Mouse (Mus musculus) cerebellum, adult 2 months (tissue): ENCODE data around the gene Npnt. TPM values are rescaled to one million over a fixed set of nuclear protein-coding genes. Genes with fewer than 3 reads are reported as not detected.

Experiments used
- DNase-seq, 2 experiments: peaks; one replicate each; pipeline ENCODE4 v3.0.0; 2021
- H3K27ac ChIP-seq: fragments of 200-500 bp; 2 replicates; pipeline ENCODE4 v1.5.1; 2012; ENCODE audit warnings: low read length, control low read depth, inconsistent platforms; ENCODE audit not compliant: insufficient read depth
- H3K27me3 ChIP-seq: fragments of 200-500 bp; 2 replicates; pipeline ENCODE4 v1.6.1; 2012; ENCODE audit warnings: inconsistent platforms, mild to moderate bottlenecking, low read length, moderate library complexity; ENCODE audit not compliant: control insufficient read depth, insufficient read depth
- H3K4me1 ChIP-seq: fragments of 200-500 bp; 2 replicates; pipeline ENCODE4 v1.6.1; 2011; ENCODE audit warnings: low read length; ENCODE audit not compliant: control insufficient read depth, insufficient read depth
- H3K4me3 ChIP-seq: fragments of 200-500 bp; replicated peaks from 2 replicates; pipeline ENCODE3; 2011; ENCODE audit warnings: mild to moderate bottlenecking, low read depth, low read length, control low read depth; ENCODE audit not compliant: insufficient read depth
- CTCF ChIP-seq: fragments of 200-500 bp; IDR thresholded peaks from 2 replicates; pipeline ENCODE4 v1.5.1; 2011; ENCODE audit warnings: low read depth, mild to moderate bottlenecking, control low read depth, low read length, moderate library complexity, borderline replicate concordance; ENCODE audit not compliant: insufficient read depth
- POLR2A ChIP-seq: fragments of 200-500 bp; IDR thresholded peaks from 2 replicates; pipeline ENCODE4 v1.6.1; 2011; ENCODE audit warnings: low read length, control low read depth, borderline replicate concordance; ENCODE audit not compliant: insufficient read depth
- WGBS: fragments of 180-500 bp; shearing (Covaris S2); methylation state at CpG from one replicate; pipeline ENCODE4 v1.1.7; 2018; 5-methylcytosine and 5-hydroxymethylcytosine counted together
- polyA plus RNA-seq: library from polyadenylated mRNA; depleted of rRNA; stranded (reverse); fragments of >200 nt; gene quantifications from 2 replicates; pipeline ENCODE4 v1.2.3, GENCODE M21; 2012

Npnt gene
- polyA plus RNA-seq, 1 experiment, result 3.6 TPM

DNA sequence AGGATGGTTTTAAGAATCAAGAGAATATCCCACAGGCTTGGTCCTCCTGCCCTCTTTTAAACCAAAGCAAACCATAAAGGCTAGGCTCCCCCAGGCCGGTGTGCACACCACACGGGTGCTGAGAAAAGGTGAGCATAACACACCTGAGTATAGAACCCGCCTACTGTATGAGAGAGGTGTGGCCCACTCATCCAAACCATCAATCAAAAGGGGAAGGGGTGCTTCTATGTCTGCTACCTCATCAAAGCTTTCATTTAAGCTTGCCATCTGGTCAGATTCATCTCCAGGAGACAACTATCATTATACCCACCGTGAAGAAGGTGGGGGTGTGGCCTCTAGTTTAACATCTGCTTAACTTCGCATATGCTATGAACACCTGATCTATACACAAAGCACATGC, 52.7 kb downstream of the Npnt start:
- no peak overlapping the region for H3K4me3 ChIP-seq
- DNase-seq, result no peak
- no peak for TF ChIP-seq POLR2A
- H3K27me3 ChIP-seq, result no peaks in the 10 kb centered on the region
- peaks cover 2% of the 10 kb centered on the region; the same call in 1 of the 2 replicates for H3K4me1 ChIP-seq
- 72% methylated on average over 5 of the region's 5 CpGs for WGBS
- H3K27ac ChIP-seq, result no peak overlapping the region

GRCm38 (mm10) chr3:132894086-132894485, 56.0 kb downstream of the Npnt start:
- TF ChIP-seq POLR2A, result no peak
- no peak for TF ChIP-seq CTCF
- Histone ChIP-seq H3K27me3 (no peaks in the 10 kb centered on the region), H3K27ac (no peak overlapping the region), H3K4me1 (no peaks in the 10 kb centered on the region), H3K4me3 (no peak overlapping the region)
- no peak for DNase-seq
- 74% methylated on average over 7 of the region's 7 CpGs for WGBS

- Histone ChIP-seq H3K4me3 (no peak overlapping the region), H3K27ac (no peak overlapping the region), H3K27me3 (no peaks in the 10 kb centered on the region), H3K4me1 (no peaks in the 10 kb centered on the region)
- TF ChIP-seq POLR2A (no peak), CTCF (no peak)
- DNase-seq, result no peak
- 99% methylated on average over 3 of the region's 3 CpGs for WGBS
Measured at GRCm38 (mm10) chr3:132893676-132894075, 56.4 kb downstream of the Npnt start.

GRCm38 (mm10) chr3:132893044-132893443, 57.0 kb downstream of the Npnt start:
- no peak overlapping the region for H3K4me3 ChIP-seq
- no peak for TF ChIP-seq CTCF
- no peak for TF ChIP-seq POLR2A
- no peaks in the 10 kb centered on the region for H3K4me1 ChIP-seq
- no peaks in the 10 kb centered on the region for H3K27me3 ChIP-seq
- no peak for DNase-seq
- no peak overlapping the region for H3K27ac ChIP-seq
- 74% methylated on average over 7 of the region's 7 CpGs for WGBS

DNA sequence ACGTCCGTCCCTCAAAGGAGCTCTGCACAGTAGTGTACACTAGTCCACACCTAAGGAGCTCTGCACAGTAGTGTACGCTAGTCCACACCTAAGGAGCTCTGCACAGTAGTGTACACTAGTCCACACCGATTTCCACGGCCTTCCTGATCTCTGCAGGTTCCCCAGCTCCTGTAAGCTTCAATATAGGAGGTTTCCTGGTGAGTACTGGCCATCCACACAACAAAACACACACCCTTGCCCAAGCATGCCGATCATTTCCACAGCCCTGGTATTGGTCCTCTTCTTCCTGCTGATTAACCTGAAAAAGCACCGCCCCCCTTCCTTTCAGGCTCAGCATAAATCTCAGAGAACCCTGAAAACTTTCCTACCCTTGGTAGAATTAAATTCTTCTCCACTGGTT, 57.6 kb downstream of the Npnt start:
- no peak for TF ChIP-seq POLR2A
- TF ChIP-seq CTCF, result no peak
- no peak overlapping the region for H3K4me3 ChIP-seq
- whole genome bisulfite sequencing, result 93% methylated on average over 7 of the region's 7 CpGs
- no peaks in the 10 kb centered on the region for H3K27me3 ChIP-seq
- H3K27ac ChIP-seq, result no peak overlapping the region
- H3K4me1 ChIP-seq, result no peaks in the 10 kb centered on the region
- DNase-seq, result no peak

DNA sequence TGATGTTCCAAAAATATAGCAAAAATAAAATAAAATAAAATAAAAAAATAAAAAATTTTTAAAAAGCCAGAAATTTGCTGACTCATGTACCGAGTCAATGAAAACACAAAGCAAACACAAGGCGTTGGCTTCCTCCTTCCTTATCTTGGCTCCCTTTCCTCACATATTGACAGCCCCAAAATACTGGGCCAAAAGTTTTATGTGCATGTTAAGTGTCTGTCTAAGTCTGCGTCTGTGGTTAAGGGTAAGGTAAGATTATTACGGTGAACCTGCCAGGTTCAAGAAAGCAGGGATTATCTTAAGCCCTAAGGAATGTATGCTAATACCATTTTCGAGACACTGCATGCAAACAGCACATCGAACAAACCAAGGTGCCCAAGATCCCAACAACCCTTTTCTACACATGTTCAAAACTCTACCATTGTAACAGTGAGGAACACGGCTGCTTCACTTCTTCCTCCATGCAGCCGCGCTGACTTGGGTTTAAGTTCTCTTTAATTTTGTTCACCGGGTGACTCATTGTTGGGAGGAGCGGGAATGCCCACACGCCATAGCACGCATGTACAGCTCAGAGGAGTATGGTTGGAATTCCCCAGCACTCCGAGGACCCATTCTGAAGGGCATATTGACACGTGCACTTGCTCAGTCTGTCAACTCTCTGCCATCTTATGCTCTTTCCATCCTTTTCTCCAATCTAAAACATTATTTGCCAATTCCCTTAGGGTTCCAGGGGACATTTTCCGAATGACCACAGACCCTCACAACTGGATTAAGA, 62.8 kb downstream of the Npnt start:
- DNase-seq, result no peak
- Histone ChIP-seq H3K27me3 (no peaks in the 10 kb centered on the region), H3K4me1 (no peaks in the 10 kb centered on the region), H3K27ac (no peak overlapping the region), H3K4me3 (no peak overlapping the region)
- TF ChIP-seq POLR2A (no peak), CTCF (no peak)
- 92% methylated on average over 16 of the region's 16 CpGs for WGBS

GRCm38 (mm10) chr3:132886419-132887050, 63.6 kb downstream of the Npnt start:
- no peaks in the 10 kb centered on the region for H3K4me1 ChIP-seq
- no peak overlapping the region for H3K4me3 ChIP-seq
- no peaks in the 10 kb centered on the region for H3K27me3 ChIP-seq
- H3K27ac ChIP-seq, result no peak overlapping the region
- no peak for DNase-seq
- 91% methylated on average over 6 of the region's 6 CpGs for WGBS
- no peak for TF ChIP-seq POLR2A
- no peak for TF ChIP-seq CTCF

GRCm38 (mm10) chr3:132884459-132884858, 65.6 kb downstream of the Npnt start:
- no peak for DNase-seq
- TF ChIP-seq CTCF (no peak), POLR2A (no peak)
- 88% methylated on average over 10 of the region's 10 CpGs for WGBS
- Histone ChIP-seq H3K27ac (no peak overlapping the region), H3K27me3 (no peaks in the 10 kb centered on the region), H3K4me1 (no peaks in the 10 kb centered on the region), H3K4me3 (no peak overlapping the region)

DNA sequence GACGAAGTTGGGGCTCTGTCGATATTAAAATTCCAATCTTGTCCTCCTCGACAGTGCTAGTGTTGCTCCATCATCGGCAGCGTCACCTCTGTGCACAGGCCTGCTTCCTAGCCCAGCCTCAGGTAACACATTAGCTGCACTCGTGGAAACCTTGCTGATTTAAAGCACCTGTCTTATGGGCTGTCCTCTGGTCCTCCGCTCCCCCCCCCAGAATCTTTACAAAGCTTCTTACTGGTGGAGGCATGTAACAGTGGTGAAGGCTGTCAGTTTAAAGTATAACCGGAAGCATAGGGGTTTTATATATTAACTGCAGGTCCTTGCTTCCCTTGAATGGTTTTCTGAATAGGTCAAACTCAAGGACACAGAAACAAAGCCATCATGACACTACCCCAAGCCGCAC, 66.8 kb downstream of the Npnt start:
- H3K4me3 ChIP-seq, result no peak overlapping the region
- no peak overlapping the region for H3K27ac ChIP-seq
- no peak for DNase-seq
- no peaks in the 10 kb centered on the region for H3K4me1 ChIP-seq
- no peaks in the 10 kb centered on the region for H3K27me3 ChIP-seq
- TF ChIP-seq POLR2A, result no peak
- TF ChIP-seq CTCF, result no peak
- WGBS, result 87% methylated on average over 9 of the region's 9 CpGs
